Mouse (Mus musculus) ES-E14 (cell line): ENCODE data around the gene Nipbl. TPM values are rescaled to one million over a fixed set of nuclear protein-coding genes. Genes with fewer than 3 reads are reported as not detected.
A peak's percentile ranks its signal among the peaks of the same experiment; 100 is the strongest.

Experiments used
- DNase-seq: peaks from one replicate; pipeline ENCODE4 v3.0.0-alpha.2; 2013; ENCODE audit warnings: low read depth, low spot score
- H3K27ac ChIP-seq: 2 replicates; pipeline ENCODE4 v1.5.1; 2012; ENCODE audit warnings: low read depth, mild to moderate bottlenecking, low read length, moderate library complexity, mixed read lengths; ENCODE audit not compliant: poor library complexity, insufficient read depth, severe bottlenecking
- H3K36me3 ChIP-seq: 2 replicates; pipeline ENCODE4 v1.6.1; 2012; ENCODE audit warnings: mild to moderate bottlenecking, low read length, moderate library complexity, mixed read lengths; ENCODE audit not compliant: control insufficient read depth, poor library complexity, insufficient read depth, severe bottlenecking
- H3K4me1 ChIP-seq, 2 experiments: fragments of 150-350 bp in 1 of 2; sonication (generic) in 1 of 2; 2 replicates each; pipeline ENCODE4 v1.6.1; 2012; ENCODE audit warnings: low read length in 2 of 2, mild to moderate bottlenecking in 1 of 2, mixed read lengths in 1 of 2; ENCODE audit not compliant: control insufficient read depth in 2 of 2, insufficient read depth in 2 of 2, poor library complexity in 1 of 2
- H3K4me3 ChIP-seq, 2 experiments: fragments of 150-350 bp in 1 of 2; sonication (generic) in 1 of 2; 2 replicates each; pipeline ENCODE4 v1.5.1; 2012; ENCODE audit warnings: low read length in 2 of 2, low read depth in 1 of 2, mild to moderate bottlenecking in 1 of 2, mixed read lengths in 1 of 2; ENCODE audit not compliant: insufficient read depth in 1 of 2, poor library complexity in 1 of 2, severe bottlenecking in 1 of 2
- H3K9ac ChIP-seq: 2 replicates; pipeline ENCODE4 v1.6.1; 2012; ENCODE audit warnings: low read depth, mild to moderate bottlenecking, low read length, mixed read lengths; ENCODE audit not compliant: poor library complexity, insufficient read depth, severe bottlenecking
- H3K9me3 ChIP-seq: fragments of 150-350 bp; sonication (generic); 2 replicates; pipeline ENCODE4 v1.6.1; 2012; ENCODE audit warnings: low read depth, mild to moderate bottlenecking, low read length; ENCODE audit not compliant: control insufficient read depth, insufficient read depth
- CHD2 ChIP-seq: IDR thresholded peaks from 2 replicates; pipeline ENCODE4 v1.6.1; 2014; ENCODE audit warnings: mild to moderate bottlenecking, low read depth, low read length, inconsistent platforms
- HCFC1 ChIP-seq: IDR thresholded peaks from 2 replicates; pipeline ENCODE4 v1.6.1; 2012; ENCODE audit warnings: low read length, inconsistent platforms, borderline replicate concordance; ENCODE audit not compliant: insufficient read depth
- MAFK ChIP-seq: IDR thresholded peaks from 2 replicates; pipeline ENCODE4 v1.6.1; 2014; ENCODE audit warnings: mild to moderate bottlenecking, low read depth, low read length, inconsistent platforms; ENCODE audit not compliant: insufficient read depth
- ZC3H11A ChIP-seq: IDR thresholded peaks from 2 replicates; pipeline ENCODE4 v1.6.1; 2012; ENCODE audit warnings: low read depth, mild to moderate bottlenecking, inconsistent platforms, low read length, borderline replicate concordance
- ZNF384 ChIP-seq: IDR thresholded peaks from 2 replicates; pipeline ENCODE4 v1.6.1; 2012; ENCODE audit warnings: low read depth, low read length, inconsistent platforms
- in situ Hi-C, 2 experiments: fragments of 600-800 bp; cut with MboI; formaldehyde crosslinking; loops; one replicate each; pipeline ENCODE4 v1.15.1; 2025; ENCODE audit warnings: low sequenced_read_pairs in 2 of 2, inconsistent platforms in 1 of 2; ENCODE audit not compliant: unreplicated experiment in 2 of 2
- total RNA-seq: library from RNA; depleted of rRNA; stranded (reverse); fragments of 300-350 nt; gene quantifications from 2 replicates; pipeline ENCODE4 v1.2.3, GENCODE M21; 2012

The Nipbl gene
- total RNA-seq, 1 experiment, result 35.1 TPM

DNA sequence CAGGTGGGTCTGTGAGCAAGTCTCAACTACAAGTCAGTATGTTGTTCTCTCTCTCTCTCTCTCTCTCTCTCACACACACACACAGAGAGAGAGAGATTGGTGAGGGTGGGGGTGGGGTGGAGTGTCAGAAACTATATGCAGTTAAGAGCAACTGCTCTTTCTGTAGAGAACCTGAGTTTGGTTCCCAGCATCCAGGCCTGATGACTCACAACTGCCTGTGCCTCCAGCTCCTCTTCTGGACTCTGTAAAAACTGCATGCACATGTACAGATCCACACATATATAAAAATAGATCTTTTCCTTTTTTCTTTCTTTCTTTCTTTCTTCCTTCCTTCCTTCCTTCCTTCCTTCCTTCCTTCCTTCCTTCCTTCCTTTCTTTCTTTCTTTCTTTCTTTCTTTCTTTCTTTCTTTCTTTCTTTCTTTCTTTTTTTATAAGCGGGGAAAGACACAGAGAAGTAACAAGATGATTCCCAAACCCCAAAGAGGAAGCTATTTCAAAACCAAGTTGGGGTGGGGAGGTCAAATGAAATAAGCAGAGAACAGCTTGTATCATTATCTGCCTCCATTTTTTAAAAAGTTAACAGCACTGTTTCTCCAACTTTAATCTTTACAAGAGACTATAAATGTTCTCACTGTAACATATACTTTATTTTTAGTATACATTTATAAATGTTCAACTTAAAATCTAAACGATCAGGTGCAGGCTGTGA is 10.9 kb downstream of the Nipbl start:
- no peak overlapping the region for H3K9ac ChIP-seq
- DNase-seq, result no peak
- no peaks in the 10 kb centered on the region for H3K9me3 ChIP-seq
- no peak for TF ChIP-seq HCFC1
- TF ChIP-seq ZNF384, result no peak
- no peak for TF ChIP-seq ZC3H11A
- peaks cover 6 to 9% of the 10 kb centered on the region in 2 experiments; a peak in 3 of 4 replicates for H3K4me1 ChIP-seq
- no peak overlapping the region for H3K27ac ChIP-seq
- no peak overlapping the region for H3K4me3 ChIP-seq
- in situ Hi-C loops, result no loop called here
- H3K36me3 ChIP-seq, result no peaks in the 10 kb centered on the region

DNA sequence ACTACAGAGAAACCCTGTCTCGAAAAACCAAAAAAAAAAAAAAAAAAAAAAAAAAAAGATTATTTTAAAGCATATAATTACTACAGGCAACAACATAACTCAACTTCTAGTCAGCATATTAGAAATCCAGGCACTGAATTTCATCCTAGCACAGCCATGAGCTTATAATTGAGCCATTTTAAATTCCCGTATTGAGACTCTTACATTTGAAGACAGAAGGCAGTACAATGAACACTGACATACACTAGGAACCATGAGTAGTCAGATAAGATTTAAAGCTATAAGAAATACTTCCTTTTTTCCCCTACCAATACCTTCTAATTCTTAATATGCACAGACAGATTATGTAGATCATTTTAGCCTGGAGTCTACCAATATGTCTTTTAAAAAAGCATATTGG is 11.7 kb downstream of the Nipbl start:
- no peaks in the 10 kb centered on the region for H3K9me3 ChIP-seq
- TF ChIP-seq HCFC1 (no peak), ZNF384 (peak; percentile 30; the same call in 1 of the 2 replicates)
- DNase-seq, result no peak
- H3K27ac ChIP-seq, result no peak overlapping the region
- no peak overlapping the region for H3K9ac ChIP-seq
- in situ Hi-C loops, result no loop called here
- H3K4me3 ChIP-seq, result no peak overlapping the region
- H3K36me3 ChIP-seq, result no peaks in the 10 kb centered on the region
- H3K4me1 ChIP-seq, result peaks cover 6 to 11% of the 10 kb centered on the region in 2 experiments; a peak in 3 of 4 replicates

DNA sequence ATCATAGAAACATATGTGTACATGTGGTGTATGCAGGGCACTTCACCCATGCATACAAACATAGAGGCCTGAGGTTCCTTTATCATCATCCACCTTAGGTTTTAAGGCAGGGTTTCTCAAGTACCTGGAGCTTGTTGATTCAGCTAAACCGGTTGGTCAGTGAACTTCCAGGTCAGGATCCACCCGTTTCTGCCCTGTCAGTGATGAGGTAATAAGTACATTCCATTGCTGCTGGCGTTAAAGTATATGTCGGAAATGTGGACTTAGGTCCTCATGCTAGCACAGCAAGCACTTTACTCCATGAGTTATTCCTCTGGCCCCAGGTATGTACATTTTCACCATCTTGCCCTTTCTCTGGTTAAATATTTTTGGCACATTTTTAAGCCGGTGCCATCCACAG is 14.8 kb downstream of the Nipbl start:
- Histone ChIP-seq H3K9ac (no peak overlapping the region), H3K36me3 (no peaks in the 10 kb centered on the region), H3K4me3 (no peak overlapping the region), H3K4me1 (peaks cover 6 to 11% of the 10 kb centered on the region in 2 experiments; a peak in 3 of 4 replicates), H3K9me3 (no peaks in the 10 kb centered on the region), H3K27ac (no peak overlapping the region)
- no peak for DNase-seq
- in situ Hi-C loops, result no loop called here
- TF ChIP-seq CHD2, result no peak
- TF ChIP-seq ZNF384, result no peak
- TF ChIP-seq ZC3H11A, result no peak
- TF ChIP-seq MAFK, result no peak
- TF ChIP-seq HCFC1, result no peak

DNA sequence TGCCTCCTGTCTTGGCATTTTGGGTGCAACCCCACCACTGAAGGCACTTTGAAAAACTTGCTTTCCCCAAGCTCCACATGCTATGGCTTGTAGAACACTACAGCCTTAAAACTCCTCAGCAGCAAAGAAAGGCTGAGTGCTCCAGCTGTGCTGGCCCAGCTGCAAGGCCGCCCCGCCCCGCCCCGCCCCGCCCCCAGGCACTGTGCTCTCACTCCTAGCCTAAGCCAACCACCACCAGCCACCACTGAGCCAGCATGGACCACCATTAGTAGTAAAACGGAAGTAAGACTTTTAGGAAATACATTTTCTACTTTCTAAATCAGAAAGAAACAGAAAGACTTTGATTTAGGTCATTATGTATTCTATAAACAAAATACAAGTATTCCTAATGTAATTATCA is 23.4 kb downstream of the Nipbl start:
- peaks cover 6% of the 10 kb centered on the region in 2 experiments; a peak in 3 of 4 replicates for H3K4me1 ChIP-seq
- H3K4me3 ChIP-seq, result no peak overlapping the region
- in situ Hi-C loops, result no loop called here
- peak; percentile 53 for DNase-seq
- H3K36me3 ChIP-seq, result no peaks in the 10 kb centered on the region
- no peaks in the 10 kb centered on the region for H3K9me3 ChIP-seq
- TF ChIP-seq HCFC1, result no peak
- TF ChIP-seq ZNF384, result no peak
- TF ChIP-seq CHD2, result no peak
- TF ChIP-seq MAFK, result no peak
- TF ChIP-seq ZC3H11A, result no peak
- H3K27ac ChIP-seq, result no peak overlapping the region
- H3K9ac ChIP-seq, result no peak overlapping the region
